Mouse (Mus musculus) liver, postnatal 0 days (tissue): ENCODE measurements around the gene Adgra3. TPM values are rescaled to one million over a fixed set of nuclear protein-coding genes. Genes with fewer than 3 reads are reported as not detected.
A peak's percentile ranks its signal among the peaks of the same experiment; 100 is the strongest.

Experiments used
- ATAC-seq: fragments of 200-750 bp; cut with Nextera tagmentation; 2 replicates; pipeline ENCODE4 v1.8.0; 2017; ENCODE audit warnings: mild to moderate bottlenecking, moderate library complexity
- DNase-seq: peaks from one replicate; pipeline ENCODE4 v3.0.0-alpha.2; 2016
- H3K27ac ChIP-seq: fragments of 300-500 bp; sonication (generic); 2 replicates; pipeline ENCODE4 v1.5.1; 2014; ENCODE audit warnings: antibody characterized with exemption, moderate library complexity, mild to moderate bottlenecking, low read depth
- H3K27me3 ChIP-seq: fragments of 300-500 bp; sonication (generic); 2 replicates; pipeline ENCODE4 v1.6.1; 2014; ENCODE audit warnings: low read length, control low read depth, mixed read lengths; ENCODE audit not compliant: insufficient read depth
- H3K36me3 ChIP-seq: fragments of 300-500 bp; sonication (generic); replicated peaks from 2 replicates; pipeline ENCODE4 v1.6.1; 2014; ENCODE audit warnings: mild to moderate bottlenecking, control low read depth, low read length, moderate library complexity, mixed read lengths; ENCODE audit not compliant: insufficient read depth
- H3K4me1 ChIP-seq: fragments of 300-500 bp; sonication (generic); 2 replicates; pipeline ENCODE4 v1.6.1; 2014; ENCODE audit warnings: antibody characterized with exemption, mild to moderate bottlenecking, control low read depth; ENCODE audit not compliant: insufficient read depth
- H3K4me2 ChIP-seq: fragments of 300-500 bp; sonication (generic); 2 replicates; pipeline ENCODE4 v1.6.1; 2014; ENCODE audit warnings: low read depth, mild to moderate bottlenecking, low read length, moderate library complexity, mixed read lengths
- H3K4me3 ChIP-seq: fragments of 300-500 bp; sonication (generic); 2 replicates; pipeline ENCODE4 v1.5.1; 2014; ENCODE audit warnings: low read depth, low read length
- H3K9ac ChIP-seq: fragments of 300-500 bp; sonication (generic); replicated peaks from 2 replicates; pipeline ENCODE4 v1.6.1; 2014; ENCODE audit warnings: mild to moderate bottlenecking, moderate library complexity
- H3K9me3 ChIP-seq: fragments of 300-500 bp; sonication (generic); 2 replicates; pipeline ENCODE4 v1.6.1; 2016; ENCODE audit warnings: mild to moderate bottlenecking, control low read depth, low read length, mixed read lengths
- CTCF ChIP-seq: sonication (generic); IDR thresholded peaks from 2 replicates; pipeline ENCODE4 v1.5.1; 2016; ENCODE audit warnings: antibody characterized with exemption, low read depth
- EP300 ChIP-seq: IDR thresholded peaks from 2 replicates; pipeline ENCODE4 v1.6.1; 2016; ENCODE audit warnings: antibody characterized with exemption, low read depth, mild to moderate bottlenecking
- WGBS: fragments of 180-500 bp; shearing (Covaris S2); extraction: QIAGEN DNeasy Blood & Tissue Kit; methylation state at CpG from one replicate; pipeline ENCODE4 v1.1.7; 2014; ENCODE audit not compliant: insufficient replicate concordance; 5-methylcytosine and 5-hydroxymethylcytosine counted together
- polyA plus RNA-seq: library from polyadenylated mRNA; unstranded; fragments of >200 nt; fragmentation: Nextera tagmentation; extraction: Ambion mirVana; gene quantifications from 2 replicates; pipeline ENCODE4 v1.2.1, GENCODE M21; 2015

Adgra3 gene
- polyA plus RNA-seq, 1 experiment from 2014 or later, result 2.3 TPM

GRCm38 (mm10) chr5:50014658-50015057, 44.1 kb downstream of the Adgra3 start:
- ATAC-seq, result no peak
- no peak for TF ChIP-seq CTCF
- no peak for TF ChIP-seq EP300
- Histone ChIP-seq H3K36me3 (no peaks in the 10 kb centered on the region), H3K4me1 (no peaks in the 10 kb centered on the region), H3K9me3 (no peaks in the 10 kb centered on the region), H3K4me3 (no peak overlapping the region), H3K4me2 (no peak overlapping the region), H3K27me3 (no peaks in the 10 kb centered on the region), H3K27ac (no peak overlapping the region), H3K9ac (no peak overlapping the region)
- WGBS, result 56% methylated on average over 7 of the region's 7 CpGs
- no peak for DNase-seq

- DNase-seq (no peak), ATAC-seq (no peak)
- H3K27ac ChIP-seq, result no peak overlapping the region
- H3K4me2 ChIP-seq, result no peak overlapping the region
- H3K36me3 ChIP-seq, result no peaks in the 10 kb centered on the region
- H3K4me1 ChIP-seq, result no peaks in the 10 kb centered on the region
- H3K9ac ChIP-seq, result no peak overlapping the region
- TF ChIP-seq CTCF (no peak), EP300 (no peak)
- H3K9me3 ChIP-seq, result no peaks in the 10 kb centered on the region
- 63% methylated on average over 4 of the region's 4 CpGs for WGBS
- H3K27me3 ChIP-seq, result no peaks in the 10 kb centered on the region
- no peak overlapping the region for H3K4me3 ChIP-seq
These were observed 44.8 kb downstream of the Adgra3 start for GRCm38 (mm10) chr5:50013965-50014364.

- DNase-seq, result no peak
- WGBS, result 57% methylated on average over 4 of the region's 4 CpGs
- Histone ChIP-seq H3K4me1 (no peaks in the 10 kb centered on the region), H3K4me3 (no peak overlapping the region), H3K9ac (no peak overlapping the region), H3K27me3 (no peaks in the 10 kb centered on the region), H3K36me3 (no peaks in the 10 kb centered on the region), H3K27ac (no peak overlapping the region), H3K4me2 (no peak overlapping the region), H3K9me3 (no peaks in the 10 kb centered on the region)
- TF ChIP-seq EP300 (no peak), CTCF (no peak)
- no peak for ATAC-seq
These were observed 50.0 kb downstream of the Adgra3 start for GRCm38 (mm10) chr5:50008841-50009240.

GRCm38 (mm10) chr5:50006915-50007658, 51.7 kb downstream of the Adgra3 start:
- Histone ChIP-seq H3K4me3 (no peak overlapping the region), H3K4me1 (no peaks in the 10 kb centered on the region), H3K9me3 (no peaks in the 10 kb centered on the region), H3K27me3 (no peaks in the 10 kb centered on the region), H3K27ac (no peak overlapping the region), H3K4me2 (no peak overlapping the region), H3K9ac (no peak overlapping the region), H3K36me3 (no peaks in the 10 kb centered on the region)
- 82% methylated on average over 9 of the region's 9 CpGs for WGBS
- DNase-seq (no peak), ATAC-seq (no peak)
- no peak for TF ChIP-seq CTCF

GRCm38 (mm10) chr5:50002269-50002668, 56.5 kb downstream of the Adgra3 start:
- WGBS, result 74% methylated on average over 6 of the region's 6 CpGs

GRCm38 (mm10) chr5:49999764-50000163, 59.0 kb downstream of the Adgra3 start:
- DNase-seq (no peak), ATAC-seq (no peak)
- 70% methylated on average over 9 of the region's 9 CpGs for WGBS
- no peak overlapping the region for H3K4me2 ChIP-seq
- H3K4me1 ChIP-seq, result no peaks in the 10 kb centered on the region
- no peak overlapping the region for H3K4me3 ChIP-seq
- H3K36me3 ChIP-seq, result no peaks in the 10 kb centered on the region
- no peaks in the 10 kb centered on the region for H3K27me3 ChIP-seq
- no peaks in the 10 kb centered on the region for H3K9me3 ChIP-seq
- TF ChIP-seq EP300 (no peak), CTCF (no peak)
- no peak overlapping the region for H3K27ac ChIP-seq
- no peak overlapping the region for H3K9ac ChIP-seq

More at GRCm38 (mm10) chr5:50002269-50002668, 56.5 kb downstream of the Adgra3 start:
- no peaks in the 10 kb centered on the region for H3K9me3 ChIP-seq
- H3K4me2 ChIP-seq, result no peak overlapping the region
- no peak overlapping the region for H3K4me3 ChIP-seq
- H3K9ac ChIP-seq, result no peak overlapping the region
- TF ChIP-seq CTCF (peak; percentile 64), EP300 (no peak)
- no peak overlapping the region for H3K27ac ChIP-seq
- no peak for ATAC-seq
- H3K4me1 ChIP-seq, result no peaks in the 10 kb centered on the region
- DNase-seq, result no peak
- H3K27me3 ChIP-seq, result no peaks in the 10 kb centered on the region
- no peaks in the 10 kb centered on the region for H3K36me3 ChIP-seq
